In genomic region chr6:23132573-23133181, GRCm38 (mm10) we compare ENCODE assay signal across 8 mouse cellular contexts. TPM values are rescaled to one million over a fixed set of nuclear protein-coding genes. Genes with fewer than 3 reads are reported as not detected.
DNase-seq lines count a peak whose midpoint lies in the region; ATAC-seq and TF ChIP-seq lines count a peak whose summit lies in the region.

Gene Aass, minus strand, starts transcription at chr6:23132986.

- H3K27ac ChIP-seq in embryonic facial prominence, embryonic 14.5 days (replicated peaks; ENCODE audit: low read depth, low read length), result no peak within 1 kb of the TSS
- no peak within 1 kb of the TSS for H3K27ac ChIP-seq in heart, embryonic 16.5 days (ENCODE audit: low read length)
- H3K27ac ChIP-seq in kidney, postnatal 0 days, result no peak within 1 kb of the TSS
- H3K27ac ChIP-seq in liver, postnatal 0 days (ENCODE audit: low read depth), result peak within 1 kb of the TSS; percentile 94

- H3K36me3 ChIP-seq in embryonic facial prominence, embryonic 14.5 days (ENCODE audit: control insufficient read depth, insufficient read depth, low read length), result no peaks in the 10 kb centered on the region
- no peaks in the 10 kb centered on the region for H3K36me3 ChIP-seq in heart, embryonic 16.5 days (ENCODE audit: control insufficient read depth, insufficient read depth)
- no peaks in the 10 kb centered on the region for H3K36me3 ChIP-seq in kidney, postnatal 0 days (ENCODE audit: insufficient read depth, low read length)
- H3K36me3 ChIP-seq in liver, postnatal 0 days (replicated peaks; ENCODE audit: insufficient read depth, low read length), result no peaks in the 10 kb centered on the region

- no peak for TF ChIP-seq CTCF in kidney, postnatal 0 days (IDR thresholded peaks at IDR 0.05; ENCODE audit: low read depth)
- TF ChIP-seq CTCF in liver, postnatal 0 days (IDR thresholded peaks at IDR 0.05; ENCODE audit: low read depth), result no peak

- peak within 1 kb of the TSS; percentile 78 for H3K4me2 ChIP-seq in embryonic facial prominence, embryonic 14.5 days (ENCODE audit: low read depth, low read length)
- H3K4me2 ChIP-seq in heart, embryonic 16.5 days (ENCODE audit: low read depth, low read length), result peak within 1 kb of the TSS; percentile 70
- H3K4me2 ChIP-seq in kidney, postnatal 0 days (ENCODE audit: low read length), result peak within 1 kb of the TSS; percentile 71
- peak within 1 kb of the TSS; percentile 44 for H3K4me2 ChIP-seq in liver, postnatal 0 days (ENCODE audit: low read depth, low read length)

- no peaks in the 10 kb centered on the region for H3K9me3 ChIP-seq in embryonic facial prominence, embryonic 14.5 days (ENCODE audit: control insufficient read depth, low read length)
- H3K9me3 ChIP-seq in heart, embryonic 16.5 days (replicated peaks; ENCODE audit: control insufficient read depth, low read length), result no peaks in the 10 kb centered on the region
- H3K9me3 ChIP-seq in kidney, postnatal 0 days (replicated peaks; ENCODE audit: low read length), result no peaks in the 10 kb centered on the region
- no peaks in the 10 kb centered on the region for H3K9me3 ChIP-seq in liver, postnatal 0 days (ENCODE audit: low read length)

- peak; percentile 93 for ATAC-seq in embryonic facial prominence, embryonic 14.5 days (ENCODE audit: low read depth)
- no peak for ATAC-seq in heart, embryonic 16.5 days (replicated peaks; ENCODE audit: extremely low read depth, insufficient read depth, low FRiP score)
- ATAC-seq in kidney, postnatal 0 days (replicated peaks; ENCODE audit: low FRiP score, low read depth), result peak; percentile 81
- peak; percentile 95 for ATAC-seq in liver, postnatal 0 days

- H3K4me1 ChIP-seq in embryonic facial prominence, embryonic 14.5 days (ENCODE audit: control insufficient read depth, insufficient read depth, low read length), result 0 out of 2 replicates have a peak, but pooled peaks cover 3% of the 10 kb centered on the region
- 0 out of 2 replicates have a peak, but pooled peaks cover 2% of the 10 kb centered on the region for H3K4me1 ChIP-seq in heart, embryonic 16.5 days (ENCODE audit: control insufficient read depth, insufficient read depth, low read length)
- peaks cover 6% of the 10 kb centered on the region; the same call in 1 of the 2 replicates for H3K4me1 ChIP-seq in kidney, postnatal 0 days (replicated peaks; ENCODE audit: insufficient read depth, low read length)
- no peaks in the 10 kb centered on the region; the same call in 1 of the 2 replicates for H3K4me1 ChIP-seq in liver, postnatal 0 days (ENCODE audit: insufficient read depth)

- H3K9ac ChIP-seq in embryonic facial prominence, embryonic 14.5 days (ENCODE audit: low read depth, low read length), result peak within 1 kb of the TSS; percentile 58
- H3K9ac ChIP-seq in heart, embryonic 16.5 days (ENCODE audit: low read length), result peak within 1 kb of the TSS; percentile 53
- H3K9ac ChIP-seq in kidney, postnatal 0 days (ENCODE audit: low read depth, low read length), result 0 out of 2 replicates have a peak within 1 kb of the TSS, but pooled peaks have one; percentile 18
- peak within 1 kb of the TSS; percentile 72 for H3K9ac ChIP-seq in liver, postnatal 0 days (replicated peaks)

- peak; percentile 62 for TF ChIP-seq EP300 in liver, postnatal 0 days (IDR thresholded peaks at IDR 0.05; ENCODE audit: low read depth)

- peak; percentile 34 for DNase-seq in cerebellum, postnatal 10 days
- DNase-seq in cerebellum, adult 8-10 months, result no peak
- DNase-seq in embryonic facial prominence, embryonic 14.5 days (ENCODE audit: low spot score), result peak; percentile 51
- DNase-seq in kidney, postnatal 0 days (ENCODE audit: low spot score), result peak; percentile 33
- DNase-seq in liver, postnatal 0 days, result peak; percentile 59
- peak; percentile 25 for DNase-seq in ovary, postnatal 14 days (ENCODE audit: low spot score)
- no peak for DNase-seq in cerebellum, adult 18-20 months

- 0% methylated on average over 20 of the region's 20 CpGs for WGBS in embryonic facial prominence, embryonic 14.5 days
- WGBS in heart, embryonic 16.5 days, result under 1% methylated on average over 20 of the region's 20 CpGs
- under 1% methylated on average over 20 of the region's 20 CpGs for WGBS in kidney, postnatal 0 days
- 2% methylated on average over 20 of the region's 20 CpGs for WGBS in liver, postnatal 0 days (ENCODE audit: insufficient replicate concordance)

- H3K27me3 ChIP-seq in embryonic facial prominence, embryonic 14.5 days (replicated peaks; ENCODE audit: control insufficient read depth, insufficient read depth, low read length), result no peaks in the 10 kb centered on the region
- 0 out of 2 replicates have a peak, but pooled peaks cover 3% of the 10 kb centered on the region for H3K27me3 ChIP-seq in heart, embryonic 16.5 days (ENCODE audit: control insufficient read depth, insufficient read depth, low read length)
- no peaks in the 10 kb centered on the region for H3K27me3 ChIP-seq in kidney, postnatal 0 days (ENCODE audit: insufficient read depth, low read length)
- H3K27me3 ChIP-seq in liver, postnatal 0 days (ENCODE audit: insufficient read depth, low read length), result no peaks in the 10 kb centered on the region

- H3K4me3 ChIP-seq in embryonic facial prominence, embryonic 14.5 days (ENCODE audit: low read depth, low read length), result peak within 1 kb of the TSS; percentile 48
- peak within 1 kb of the TSS; percentile 51 for H3K4me3 ChIP-seq in heart, embryonic 16.5 days (ENCODE audit: low read length)
- peak within 1 kb of the TSS; percentile 28 for H3K4me3 ChIP-seq in kidney, postnatal 0 days (replicated peaks; ENCODE audit: low read depth, low read length)
- peak within 1 kb of the TSS; percentile 52 for H3K4me3 ChIP-seq in liver, postnatal 0 days (ENCODE audit: low read depth, low read length)

RNA-seq across cellular contexts. Expression of gene Aass, which starts in this region (rescaled TPM):
- 2.9 and 4.5 TPM in 2 replicates for polyA plus RNA-seq in embryonic facial prominence, embryonic 14.5 days (2014; fragmentation: Nextera tagmentation; extraction: Ambion mirVana)
- polyA plus RNA-seq in heart, embryonic 16.5 days (2015; fragmentation: Nextera tagmentation; extraction: Ambion mirVana), result 0.46 and 0.72 TPM in 2 replicates
- polyA plus RNA-seq in kidney, postnatal 0 days (2015; fragmentation: Nextera tagmentation; extraction: Ambion mirVana), result 1.9 and 2.4 TPM in 2 replicates
- polyA plus RNA-seq in liver, postnatal 0 days (2015; fragmentation: Nextera tagmentation; extraction: Ambion mirVana), result 43.7 and 49.0 TPM in 2 replicates

Comparison
In these comparisons a context has a peak if more than half of its experiments do, and no peak if none do; other contexts are left out.
1. DNase-seq: peak in cerebellum, postnatal 10 days (2 of 2), embryonic facial prominence, embryonic 14.5 days (single experiment), kidney, postnatal 0 days (single experiment), liver, postnatal 0 days (single experiment) and ovary, postnatal 14 days (single experiment); none in cerebellum, adult 8-10 months (single experiment) and cerebellum, adult 18-20 months (0 of 2).
2. H3K9ac ChIP-seq: peak in every context shown above with its lines; median percentile 72 in liver, postnatal 0 days; 58 in embryonic facial prominence, embryonic 14.5 days; 53 in heart, embryonic 16.5 days; 18 in kidney, postnatal 0 days.
3. Peak in every context shown above with its lines, with median percentiles within 50 percentile points of each other: H3K4me2 ChIP-seq and H3K4me3 ChIP-seq.